Mouse (Mus musculus) megakaryocyte, embryonic 14.5 days (primary cell): Measurements from ENCODE around the gene Kiss1.

ENCODE experiments used
- FLI1 ChIP-seq: IDR thresholded peaks from 2 replicates; pipeline ENCODE4 v1.6.1; 2012; ENCODE audit warnings: low read length, inconsistent platforms, mixed read lengths
- GATA1 ChIP-seq: IDR thresholded peaks from 3 replicates; pipeline ENCODE4 v1.6.1; 2012; ENCODE audit warnings: mixed read lengths, low read length, inconsistent platforms, borderline replicate concordance

GRCm38 (mm10) chr1:133328896-133329637 is 7.4 kb downstream of the Kiss1 start:
- TF ChIP-seq GATA1 (no peak), FLI1 (no peak)
